Mouse (Mus musculus) large intestine, adult 2 months (tissue): ENCODE results near the gene Nubp2. TPM values are rescaled to one million over a fixed set of nuclear protein-coding genes. Genes with fewer than 3 reads are reported as not detected.
A peak's percentile ranks its signal among the peaks of the same experiment; 100 is the strongest.

ENCODE experiments used
- DNase-seq: peaks from one replicate; pipeline ENCODE4 v3.0.0-alpha.2; 2012; ENCODE audit warnings: low read depth, low spot score
- WGBS: fragments of 180-500 bp; shearing (Covaris S2); methylation state at CpG from one replicate; pipeline ENCODE4 v1.1.7; 2018; 5-methylcytosine and 5-hydroxymethylcytosine counted together
- polyA plus RNA-seq: library from polyadenylated mRNA; depleted of rRNA; stranded (reverse); fragments of >200 nt; gene quantifications from 2 replicates; pipeline ENCODE4 v1.2.3, GENCODE M21; 2012

The Nubp2 gene
- polyA plus RNA-seq, 1 experiment = 41.3 TPM

GRCm38 (mm10) chr17:24894995-24895547 is 8.9 kb upstream of the Nubp2 start, which contains the start of the genes Eme2 and Mrps34:
Gene Eme2 (minus strand): TSS chr17:24895087.
Gene Mrps34 (plus strand): TSS chr17:24895116.
- under 1% methylated on average over 62 of the region's 62 CpGs for WGBS

GRCm38 (mm10) chr17:24894061-24894994 is 8.2 kb upstream of the Nubp2 start:
- WGBS = 8% methylated on average over 31 of the region's 31 CpGs
- no peak for DNase-seq

More at GRCm38 (mm10) chr17:24894995-24895547, 8.9 kb upstream of the Nubp2 start, which contains the start of the genes Eme2 and Mrps34:
- DNase-seq = peak; percentile 64

GRCm38 (mm10) chr17:24893276-24893675 is 7.1 kb upstream of the Nubp2 start:
- no peak for DNase-seq
- WGBS = 91% methylated on average over 2 of the region's 2 CpGs

GRCm38 (mm10) chr17:24892785-24893184 is 6.6 kb upstream of the Nubp2 start:
- no peak for DNase-seq
- WGBS = 91% methylated on average over 12 of the region's 12 CpGs

- WGBS = 81% methylated on average over 13 of the region's 13 CpGs
- DNase-seq = no peak
Observed at GRCm38 (mm10) chr17:24891321-24891720, 5.2 kb upstream of the Nubp2 start.

GRCm38 (mm10) chr17:24890151-24891092 is 4.3 kb upstream of the Nubp2 start:
- DNase-seq = no peak
- WGBS = 85% methylated on average over 19 of the region's 19 CpGs

- no peak for DNase-seq
- 77% methylated on average over 3 of the region's 3 CpGs for WGBS
Observed at GRCm38 (mm10) chr17:24888862-24889261, 2.7 kb upstream of the Nubp2 start.

GRCm38 (mm10) chr17:24887291-24888080 is 1.3 kb upstream of the Nubp2 start:
- DNase-seq = no peak
- 49% methylated on average over 18 of the region's 18 CpGs for WGBS

- WGBS = under 1% methylated on average over 18 of the region's 18 CpGs
- DNase-seq = no peak
Observed at GRCm38 (mm10) chr17:24886932-24887271, 753 bp upstream of the Nubp2 start.

GRCm38 (mm10) chr17:24885356-24886133 is 604 bp downstream of the Nubp2 start:
- 17% methylated on average over 22 of the region's 22 CpGs for WGBS
- no peak for DNase-seq

GRCm38 (mm10) chr17:24884391-24884790 is 1.8 kb downstream of the Nubp2 start:
- no peak for DNase-seq
- 90% methylated on average over 6 of the region's 6 CpGs for WGBS

GRCm38 (mm10) chr17:24881738-24882440 is 4.3 kb downstream of the Nubp2 start:
- WGBS = 48% methylated on average over 7 of the region's 7 CpGs
- DNase-seq = no peak

GRCm38 (mm10) chr17:24878531-24878930 is 7.6 kb downstream of the Nubp2 start:
- 54% methylated on average over 8 of the region's 8 CpGs for WGBS
- DNase-seq = no peak

- no peak for DNase-seq
- WGBS = 21% methylated on average over 5 of the region's 5 CpGs
Observed at GRCm38 (mm10) chr17:24878117-24878397, 8.1 kb downstream of the Nubp2 start.

GRCm38 (mm10) chr17:24877336-24878116 is 8.6 kb downstream of the Nubp2 start:
- DNase-seq = no peak
- WGBS = 33% methylated on average over 10 of the region's 10 CpGs

GRCm38 (mm10) chr17:24874989-24875388 is 11.2 kb downstream of the Nubp2 start:
- DNase-seq = no peak
- WGBS = 75% methylated on average over 8 of the region's 8 CpGs

GRCm38 (mm10) chr17:24874405-24874745 is 11.8 kb downstream of the Nubp2 start:
- DNase-seq = no peak
- 58% methylated on average over 1 of the region's 1 CpGs for WGBS
